Mouse (Mus musculus) CH12.LX (cell line): ENCODE data around the gene Nkiras1. TPM values are rescaled to one million over a fixed set of nuclear protein-coding genes. Genes with fewer than 3 reads are reported as not detected.

Experiments
- DNase-seq: peaks from one replicate; pipeline ENCODE4 v3.0.0-alpha.2; 2013; ENCODE audit errors: extremely low read depth
- H3K27ac ChIP-seq: 2 replicates; pipeline ENCODE4 v1.5.1; 2012; ENCODE audit warnings: low read depth, mild to moderate bottlenecking, control low read depth, moderate library complexity; ENCODE audit not compliant: insufficient read depth
- H3K27me3 ChIP-seq: replicated peaks from 2 replicates; pipeline ENCODE3; 2012; ENCODE audit warnings: inconsistent platforms
- H3K36me3 ChIP-seq, 2 experiments: replicated peaks in 1 of 2; 2 replicates each; pipeline versions ENCODE3 to v1.6.1; 2012; ENCODE audit warnings: inconsistent platforms in 1 of 2, low read length in 1 of 2, mild to moderate bottlenecking in 1 of 2, mixed read lengths in 1 of 2, moderate library complexity in 1 of 2; ENCODE audit not compliant: control insufficient read depth in 1 of 2, insufficient read depth in 1 of 2
- H3K4me1 ChIP-seq, 2 experiments: 2 replicates each; pipeline ENCODE4 v1.6.1; 2012; ENCODE audit warnings: inconsistent platforms in 1 of 2, moderate library complexity in 1 of 2; ENCODE audit not compliant: insufficient read depth in 2 of 2, control insufficient read depth in 1 of 2
- H3K4me2 ChIP-seq: 2 replicates; pipeline ENCODE4 v1.6.1; 2012; ENCODE audit warnings: low read depth, mild to moderate bottlenecking, control low read depth; ENCODE audit not compliant: poor library complexity, insufficient read depth, severe bottlenecking
- H3K4me3 ChIP-seq, 3 experiments: fragments of 150-350 bp in 1 of 3; sonication (generic) in 1 of 3; replicated peaks in 1 of 3; 2 replicates each; pipeline versions ENCODE3 to v1.5.1; 2011 to 2012; ENCODE audit warnings: low read depth in 2 of 3, low read length in 2 of 3, mild to moderate bottlenecking in 2 of 3, moderate library complexity in 2 of 3, control low read depth in 1 of 3, improper control_type of control experiment in 1 of 3, inconsistent platforms in 1 of 3, mixed read lengths in 1 of 3; ENCODE audit not compliant: poor library complexity in 1 of 3
- H3K79me2 ChIP-seq: replicated peaks from 2 replicates; pipeline ENCODE4 v1.6.1; 2012; ENCODE audit warnings: mild to moderate bottlenecking, moderate library complexity; ENCODE audit not compliant: control insufficient read depth, poor library complexity, insufficient read depth, severe bottlenecking; ENCODE audit errors: extremely low read depth
- H3K9ac ChIP-seq: 2 replicates; pipeline ENCODE4 v1.6.1; 2012; ENCODE audit warnings: low read depth, mild to moderate bottlenecking, control low read depth, moderate library complexity; ENCODE audit not compliant: insufficient read depth
- H3K9me3 ChIP-seq: replicated peaks from 2 replicates; pipeline ENCODE3; 2012; ENCODE audit warnings: low read length, inconsistent platforms, mixed read lengths
- BHLHE40 ChIP-seq: IDR thresholded peaks from 2 replicates; pipeline ENCODE4 v1.6.1; 2011; ENCODE audit warnings: mild to moderate bottlenecking, low read depth, low read length, improper control_type of control experiment
- CHD1 ChIP-seq: IDR thresholded peaks from 2 replicates; pipeline ENCODE4 v1.6.1; 2012; ENCODE audit warnings: low read depth, low read length, improper control_type of control experiment, inconsistent platforms
- CHD2 ChIP-seq: IDR thresholded peaks from 2 replicates; pipeline ENCODE4 v1.6.1; 2011; ENCODE audit warnings: low read length, improper control_type of control experiment
- CTCF ChIP-seq, 2 experiments: IDR thresholded peaks in 1 of 2; conservative IDR thresholded peaks in 1 of 2; 2 replicates each; pipeline ENCODE4 v1.5.1; 2011 to 2012; ENCODE audit warnings: low read depth in 2 of 2, low read length in 2 of 2, improper control_type of control experiment in 1 of 2, inconsistent platforms in 1 of 2, mild to moderate bottlenecking in 1 of 2, moderate library complexity in 1 of 2
- E2F4 ChIP-seq: IDR thresholded peaks from 2 replicates; pipeline ENCODE4 v1.6.1; 2011; ENCODE audit warnings: low read depth, low read length, improper control_type of control experiment; ENCODE audit not compliant: insufficient replicate concordance
- ELF1 ChIP-seq: IDR thresholded peaks from 2 replicates; pipeline ENCODE4 v1.6.1; 2014; ENCODE audit warnings: low read depth, mild to moderate bottlenecking, inconsistent platforms, low read length, improper control_type of control experiment
- EP300 ChIP-seq: IDR thresholded peaks from 2 replicates; pipeline ENCODE4 v1.6.1; 2011; ENCODE audit warnings: low read length, improper control_type of control experiment
- ETS1 ChIP-seq: conservative IDR thresholded peaks from 2 replicates; pipeline ENCODE4 v1.6.1; 2012; ENCODE audit warnings: low read depth, mild to moderate bottlenecking, inconsistent platforms, low read length, improper control_type of control experiment, moderate library complexity
- GABPA ChIP-seq: IDR thresholded peaks from 2 replicates; pipeline ENCODE4 v1.6.1; 2012; ENCODE audit warnings: low read depth, low read length, improper control_type of control experiment, inconsistent platforms; ENCODE audit not compliant: insufficient replicate concordance
- HCFC1 ChIP-seq: IDR thresholded peaks from 2 replicates; pipeline ENCODE4 v1.6.1; 2012; ENCODE audit warnings: low read depth, mild to moderate bottlenecking, inconsistent platforms, low read length, improper control_type of control experiment
- IRF4 ChIP-seq: IDR thresholded peaks from 2 replicates; pipeline ENCODE4 v1.6.1; 2014; ENCODE audit warnings: low read depth, mild to moderate bottlenecking, inconsistent platforms, low read length, improper control_type of control experiment
- JUN ChIP-seq: IDR thresholded peaks from 2 replicates; pipeline ENCODE4 v1.6.1; 2011; ENCODE audit warnings: low read depth, mild to moderate bottlenecking, low read length, improper control_type of control experiment, moderate library complexity; ENCODE audit not compliant: insufficient read depth
- JUND ChIP-seq: conservative IDR thresholded peaks from 2 replicates; pipeline ENCODE4 v1.6.1; 2011; ENCODE audit warnings: low read depth, low read length, improper control_type of control experiment
- KAT2A ChIP-seq: IDR thresholded peaks from 2 replicates; pipeline ENCODE4 v1.6.1; 2012; ENCODE audit warnings: low read length, improper control_type of control experiment, inconsistent platforms; ENCODE audit not compliant: insufficient replicate concordance
- MAFK ChIP-seq: IDR thresholded peaks from 2 replicates; pipeline ENCODE4 v1.6.1; 2011; ENCODE audit warnings: low read length, improper control_type of control experiment; ENCODE audit not compliant: insufficient replicate concordance
- MAX ChIP-seq: IDR thresholded peaks from 2 replicates; pipeline ENCODE4 v1.6.1; 2011; ENCODE audit warnings: low read length, improper control_type of control experiment
- MAZ ChIP-seq: IDR thresholded peaks from 2 replicates; pipeline ENCODE4 v1.6.1; 2012; ENCODE audit warnings: low read depth, mild to moderate bottlenecking, inconsistent platforms, low read length, improper control_type of control experiment, moderate library complexity
- MEF2A ChIP-seq: IDR thresholded peaks from 2 replicates; pipeline ENCODE4 v1.6.1; 2014; ENCODE audit warnings: low read depth, mild to moderate bottlenecking, inconsistent platforms, low read length, improper control_type of control experiment, borderline replicate concordance
- MXI1 ChIP-seq: IDR thresholded peaks from 2 replicates; pipeline ENCODE4 v1.6.1; 2011; ENCODE audit warnings: mild to moderate bottlenecking, low read depth, low read length, improper control_type of control experiment
- MYC ChIP-seq: IDR thresholded peaks from 2 replicates; pipeline ENCODE4 v1.6.1; 2011; ENCODE audit warnings: low read depth, mild to moderate bottlenecking, improper control_type of control experiment, low read length
- NELFE ChIP-seq: IDR thresholded peaks from 2 replicates; pipeline ENCODE4 v1.6.1; 2011; ENCODE audit warnings: low read depth, low read length, improper control_type of control experiment
- NRF1 ChIP-seq: IDR thresholded peaks from 2 replicates; pipeline ENCODE4 v1.6.1; 2014; ENCODE audit warnings: low read depth, mild to moderate bottlenecking, inconsistent platforms, low read length, improper control_type of control experiment, moderate library complexity
- PAX5 ChIP-seq: IDR thresholded peaks from 2 replicates; pipeline ENCODE4 v1.6.1; 2012; ENCODE audit warnings: low read length, inconsistent platforms, mixed read lengths
- POLR2A ChIP-seq: IDR thresholded peaks from 2 replicates; pipeline ENCODE4 v1.6.1; 2011; ENCODE audit warnings: low read depth, mild to moderate bottlenecking, improper control_type of control experiment, low read length
- POLR2AphosphoS2 ChIP-seq: IDR thresholded peaks from 2 replicates; pipeline ENCODE4 v1.6.1; 2011; ENCODE audit warnings: low read depth, low read length, improper control_type of control experiment
- RAD21 ChIP-seq: IDR thresholded peaks from 2 replicates; pipeline ENCODE4 v1.6.1; 2011; ENCODE audit warnings: low read depth, mild to moderate bottlenecking, low read length, improper control_type of control experiment, moderate library complexity
- RCOR1 ChIP-seq: conservative IDR thresholded peaks from 2 replicates; pipeline ENCODE4 v1.6.1; 2012; ENCODE audit warnings: low read depth, mild to moderate bottlenecking, inconsistent platforms, low read length, improper control_type of control experiment
- SMC3 ChIP-seq: IDR thresholded peaks from 2 replicates; pipeline ENCODE4 v1.6.1; 2011; ENCODE audit warnings: low read depth, low read length, improper control_type of control experiment
- TBP ChIP-seq: conservative IDR thresholded peaks from 2 replicates; pipeline ENCODE4 v1.6.1; 2011; ENCODE audit warnings: low read depth, low read length, improper control_type of control experiment
- TCF12 ChIP-seq: IDR thresholded peaks from 2 replicates; pipeline ENCODE4 v1.6.1; 2014; ENCODE audit warnings: low read depth, mild to moderate bottlenecking, inconsistent platforms, low read length, improper control_type of control experiment
- UBTF ChIP-seq: IDR thresholded peaks from 2 replicates; pipeline ENCODE4 v1.6.1; 2012; ENCODE audit warnings: low read depth, mild to moderate bottlenecking, inconsistent platforms, low read length, improper control_type of control experiment, moderate library complexity
- USF1 ChIP-seq: IDR thresholded peaks from 2 replicates; pipeline ENCODE4 v1.6.1; 2014; ENCODE audit warnings: low read depth, mild to moderate bottlenecking, inconsistent platforms, low read length, improper control_type of control experiment
- USF2 ChIP-seq: conservative IDR thresholded peaks from 2 replicates; pipeline ENCODE4 v1.6.1; 2011; ENCODE audit warnings: low read depth, low read length, improper control_type of control experiment
- ZC3H11A ChIP-seq: IDR thresholded peaks from 2 replicates; pipeline ENCODE4 v1.6.1; 2012; ENCODE audit warnings: low read depth, mild to moderate bottlenecking, inconsistent platforms, low read length, improper control_type of control experiment
- ZKSCAN1 ChIP-seq: IDR thresholded peaks from 2 replicates; pipeline ENCODE4 v1.6.1; 2012; ENCODE audit warnings: low read depth, inconsistent platforms, low read length, improper control_type of control experiment, borderline replicate concordance
- ZMIZ1 ChIP-seq: IDR thresholded peaks from 2 replicates; pipeline ENCODE4 v1.6.1; 2012; ENCODE audit warnings: low read depth, mild to moderate bottlenecking, inconsistent platforms, low read length, improper control_type of control experiment
- ZNF384 ChIP-seq: IDR thresholded peaks from 2 replicates; pipeline ENCODE4 v1.6.1; 2012; ENCODE audit warnings: low read depth, low read length, improper control_type of control experiment, inconsistent platforms
- dilution Hi-C: fragments of 300-500 bp; cut with MboI; formaldehyde crosslinking; loops from 2 replicates; pipeline ENCODE4 v1.14.3; 2020; ENCODE audit warnings: low sequenced_read_pairs; ENCODE audit not compliant: extremely low pct_unique_long_range_greater_than_20kb, extremely low pct_ligation_motif_present
- in situ Hi-C: fragments of 300-500 bp; cut with MboI; formaldehyde crosslinking; loops from 3 replicates; pipeline ENCODE4 v1.14.3; 2019; ENCODE audit warnings: low sequenced_read_pairs, low pct_ligation_motif_present, low pct_unique_long_range_greater_than_20kb, mixed read lengths
- polyA plus RNA-seq: library from polyadenylated mRNA; unstranded; fragments of >175 nt; gene quantifications from 2 replicates; pipeline ENCODE4 v1.2.1, GENCODE M21; 2012; ENCODE audit warnings: low read depth; ENCODE audit not compliant: insufficient read length
- total RNA-seq, 2 experiments: library from RNA; depleted of rRNA; stranded (reverse); fragments of 300-350 nt in 1 of 2; fragments of >200 nt in 1 of 2; gene quantifications; 2 replicates each; pipeline ENCODE4 v1.2.3; 2012 to 2014

The Nkiras1 gene
- 5.5 and 6.6 TPM in 2 replicates for total RNA-seq (2012; rRNA removed)
- 9.2 and 10.7 TPM in 2 replicates for total RNA-seq (2014; rRNA removed)
- polyA plus RNA-seq = 9.8 and 12.5 TPM in 2 replicates

DNA sequence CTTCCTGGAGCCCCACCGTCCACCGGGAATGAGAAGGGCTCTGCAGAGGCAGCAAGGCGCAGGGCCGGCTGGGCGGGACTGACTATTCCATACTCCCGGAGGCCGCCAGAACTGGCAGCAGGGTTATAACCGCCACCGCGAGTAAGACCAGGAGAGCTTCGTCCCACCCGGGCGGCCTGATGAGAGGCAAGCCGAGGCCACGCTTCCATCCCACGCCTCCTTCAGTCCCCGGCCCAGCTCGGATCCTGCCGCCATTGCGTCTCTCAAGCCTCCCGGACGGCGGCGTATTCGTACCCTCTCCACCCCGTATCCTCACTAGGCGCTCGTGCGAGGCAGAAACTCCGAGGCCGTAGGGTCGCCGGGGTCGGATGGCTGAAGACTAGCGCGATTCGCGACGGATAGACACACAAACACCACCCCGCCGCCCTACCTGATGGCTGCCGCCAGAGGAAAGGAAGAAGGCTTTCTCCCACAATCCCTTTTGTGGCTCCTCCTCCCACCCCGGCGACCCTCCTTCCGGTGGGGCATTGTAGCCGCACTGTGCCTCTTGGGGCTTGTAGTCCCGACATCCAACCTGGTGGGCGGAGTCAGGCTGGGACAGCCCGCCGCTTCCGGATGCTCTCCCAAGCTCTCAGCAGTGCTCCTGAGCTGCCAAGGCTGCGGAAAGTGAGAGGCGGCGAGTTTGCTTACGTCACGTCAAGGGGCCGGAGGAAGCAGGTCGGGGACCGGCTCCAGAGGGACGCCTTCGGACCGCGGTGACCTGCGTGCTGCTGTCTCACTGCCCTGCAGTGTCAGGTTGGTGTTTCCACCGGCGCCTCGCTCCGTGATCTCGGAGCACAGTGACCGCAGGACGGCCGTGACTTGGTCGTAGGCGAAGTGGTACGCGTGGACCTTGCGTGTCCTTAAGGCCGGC, at the start of gene Nkiras1, which contains the start of gene Rpl15:
Gene Nkiras1, plus strand, starts transcription at position 608 of the 913 bp plus-strand sequence.
Gene Rpl15, minus strand, starts transcription at position 863 of the 913 bp plus-strand sequence.
- Histone ChIP-seq H3K4me3 (peak within 1 kb of the TSS; percentile 93 to 100 (median 98)), H3K4me1 (peaks cover 0 to 19% of the 10 kb centered on the region in 2 experiments; a peak in 2 of 4 replicates), H3K36me3 (peaks cover 19 to 36% of the 10 kb centered on the region in 2 experiments), H3K4me2 (peak within 1 kb of the TSS; percentile 98), H3K9me3 (no peaks in the 10 kb centered on the region), H3K9ac (peak within 1 kb of the TSS; percentile 88), H3K27ac (peak within 1 kb of the TSS; percentile 67), H3K79me2 (peaks cover 22% of the 10 kb centered on the region), H3K27me3 (no peaks in the 10 kb centered on the region)
- dilution Hi-C loops = no loop called here
- DNase-seq = peak; percentile 99
- in situ Hi-C loops = loop anchor here (5.0 kb wide), 1 partner anchor 33 kb away; the partner anchor contains the start of gene Nr1d2
- TF ChIP-seq MYC (peak; percentile 88), MXI1 (peak; percentile 54; the same call in 1 of the 2 replicates), ZC3H11A (no peak), MAFK (no peak), JUN (no peak), CHD1 (no peak; the same call in 1 of the 2 replicates), CTCF (conservative IDR thresholded peaks at IDR 0.05 in 1 of 2, IDR thresholded peaks at IDR 0.05 in 1 of 2; ENCODE audit: low read depth in 2 of 2, low read length in 2 of 2) (no peak), CHD2 (no peak), JUND (no peak), USF1 (no peak), HCFC1 (peak; percentile 94), EP300 (no peak), POLR2AphosphoS2 (peak; percentile 82), E2F4 (no peak), IRF4 (no peak; the same call in 1 of the 2 replicates), KAT2A (peak; percentile 94), PAX5 (no peak), GABPA (peak; percentile 61; the same call in 1 of the 2 replicates), UBTF (0 out of 2 replicates have a peak, but pooled peaks have one; percentile 35), MAX (peak; percentile 60), NRF1 (peak; percentile 47; the same call in 1 of the 2 replicates), TBP (peak; percentile 90), MAZ (peak; percentile 69; the same call in 1 of the 2 replicates), RAD21 (no peak), ZKSCAN1 (no peak), ELF1 (peak; percentile 94), POLR2A (peak; percentile 99), BHLHE40 (no peak), MEF2A (no peak; the same call in 1 of the 2 replicates), ETS1 (0 out of 2 replicates have a peak, but pooled peaks have one; percentile 11), USF2 (no peak), RCOR1 (no peak), SMC3 (no peak), ZMIZ1 (peak; percentile 88; the same call in 1 of the 2 replicates), NELFE (peak; percentile 94), TCF12 (peak; percentile 93), ZNF384 (no peak)
